Mouse (Mus musculus): ENCODE data around the gene Gabra4. TPM values are rescaled to one million over a fixed set of nuclear protein-coding genes. Genes with fewer than 3 reads are reported as not detected.

Gene Gabra4
- 13.2 and 17.4 TPM in 2 replicates for polyA plus RNA-seq (2014; fragmentation: Nextera tagmentation; extraction: Ambion mirVana)

DNA sequence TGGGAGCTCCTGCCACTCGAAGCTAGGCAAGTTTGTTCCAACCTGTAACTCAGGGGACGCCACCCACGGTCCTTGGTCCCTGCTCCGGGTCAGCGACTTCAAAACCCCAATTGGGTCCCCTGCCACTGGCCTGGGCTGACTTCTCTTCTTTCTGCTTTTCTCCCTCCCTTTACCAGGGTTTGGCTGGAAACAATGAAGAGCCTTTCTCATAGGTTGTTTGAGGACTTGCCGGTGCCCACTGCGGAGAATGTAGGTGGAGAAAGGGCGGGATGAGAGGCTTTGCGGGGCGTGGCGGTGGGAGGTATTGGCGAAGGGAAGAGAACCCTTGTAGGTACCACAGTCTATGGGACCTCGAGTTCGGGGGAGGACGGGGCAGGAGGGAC lies at the start of gene Gabra4:
Gene Gabra4 (minus strand): TSS at position 194 of the 383 bp plus-strand sequence.
- no peaks in the 10 kb centered on the region for H3K9me3 ChIP-seq (replicated peaks; ENCODE audit: control insufficient read depth, low read length)
- H3K36me3 ChIP-seq (ENCODE audit: control insufficient read depth, insufficient read depth, low read length): no peaks in the 10 kb centered on the region
- no peaks in the 10 kb centered on the region for H3K27me3 ChIP-seq (replicated peaks; ENCODE audit: control insufficient read depth, insufficient read depth, low read length)
- H3K4me3 ChIP-seq (ENCODE audit: low read depth, low read length): peak within 1 kb of the TSS; percentile 53
- H3K4me1 ChIP-seq (ENCODE audit: control insufficient read depth, insufficient read depth, low read length): no peaks in the 10 kb centered on the region
- DNase-seq (ENCODE audit: low spot score) (no peak), ATAC-seq (peak; percentile 47)
- H3K9ac ChIP-seq (ENCODE audit: low read length): peak within 1 kb of the TSS; percentile 59
- H3K4me2 ChIP-seq (ENCODE audit: low read length): peak within 1 kb of the TSS; percentile 98
- H3K27ac ChIP-seq (ENCODE audit: low read depth, low read length): no peak within 1 kb of the TSS
- 1% methylated on average over 15 of the region's 15 CpGs for WGBS

GRCm38 (mm10) chr5:71701273-71701614 lies 43.1 kb upstream of the Gabra4 start:
- Histone ChIP-seq H3K36me3 (ENCODE audit: control insufficient read depth, insufficient read depth, low read length) (no peaks in the 10 kb centered on the region), H3K4me2 (ENCODE audit: low read length) (peak overlapping the region; percentile 94), H3K4me1 (ENCODE audit: control insufficient read depth, insufficient read depth, low read length) (peaks cover 3% of the 10 kb centered on the region; the same call in 1 of the 2 replicates), H3K9me3 (replicated peaks; ENCODE audit: control insufficient read depth, low read length) (no peaks in the 10 kb centered on the region), H3K27me3 (replicated peaks; ENCODE audit: control insufficient read depth, insufficient read depth, low read length) (no peaks in the 10 kb centered on the region), H3K9ac (ENCODE audit: low read length) (peak overlapping the region; percentile 61; the same call in 1 of the 2 replicates), H3K27ac (ENCODE audit: low read depth, low read length) (no peak overlapping the region), H3K4me3 (ENCODE audit: low read depth, low read length) (peak overlapping the region; percentile 46)
- WGBS: 2% methylated on average over 6 of the region's 6 CpGs
- no peak; the same call in 1 of the 2 replicates for ATAC-seq
- no peak for DNase-seq (ENCODE audit: low spot score)

GRCm38 (mm10) chr5:71700468-71701272 lies 42.6 kb upstream of the Gabra4 start:
- Histone ChIP-seq H3K9ac (ENCODE audit: low read length) (peak overlapping the region; percentile 61), H3K4me3 (ENCODE audit: low read depth, low read length) (peak overlapping the region; percentile 46), H3K4me2 (ENCODE audit: low read length) (peak overlapping the region; percentile 94), H3K4me1 (ENCODE audit: control insufficient read depth, insufficient read depth, low read length) (peaks cover 3% of the 10 kb centered on the region; the same call in 1 of the 2 replicates), H3K9me3 (replicated peaks; ENCODE audit: control insufficient read depth, low read length) (no peaks in the 10 kb centered on the region), H3K36me3 (ENCODE audit: control insufficient read depth, insufficient read depth, low read length) (no peaks in the 10 kb centered on the region), H3K27me3 (replicated peaks; ENCODE audit: control insufficient read depth, insufficient read depth, low read length) (no peaks in the 10 kb centered on the region), H3K27ac (ENCODE audit: low read depth, low read length) (0 out of 2 replicates have a peak overlapping the region, but pooled peaks have one; percentile 21)
- DNase-seq (ENCODE audit: low spot score): peak; percentile 68
- ATAC-seq: peak; percentile 90
- WGBS: under 1% methylated on average over 46 of the region's 46 CpGs

DNA sequence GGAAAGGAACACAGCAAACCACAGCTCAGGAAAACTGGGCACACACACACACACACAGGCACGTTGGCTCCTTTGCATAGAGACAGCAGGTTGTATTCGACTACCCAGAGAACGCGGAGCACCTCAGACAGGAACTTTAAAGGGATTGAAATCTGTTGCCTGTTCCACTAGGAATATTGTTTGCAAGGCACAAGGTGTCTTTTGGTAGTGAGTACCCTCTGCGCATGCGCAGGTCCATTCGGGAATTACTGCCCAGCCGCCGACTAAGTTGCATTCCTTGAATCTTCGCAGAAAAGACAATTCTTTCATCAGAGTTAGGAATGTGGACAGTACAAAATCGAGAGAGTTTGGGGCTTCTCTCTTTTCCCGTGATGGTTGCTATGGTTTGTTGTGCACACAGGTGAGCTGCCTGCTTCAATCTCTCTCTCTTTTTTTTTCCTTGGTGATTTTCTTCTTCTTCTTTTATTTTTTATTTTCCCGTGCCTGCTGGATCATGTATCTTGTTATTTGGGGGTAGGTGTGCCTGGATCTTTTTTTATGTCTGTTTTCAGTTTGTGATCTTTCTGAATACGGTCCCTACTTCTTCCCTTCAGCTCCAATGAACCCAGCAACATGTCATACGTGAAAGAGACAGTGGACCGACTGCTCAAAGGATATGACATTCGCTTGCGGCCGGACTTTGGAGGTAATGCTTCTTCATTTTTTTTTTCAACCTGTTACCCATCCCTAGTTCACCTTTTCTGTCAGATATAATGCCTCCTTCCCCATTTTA lies 41.8 kb upstream of the Gabra4 start:
- peak; percentile 85 for DNase-seq (ENCODE audit: low spot score)
- WGBS: under 1% methylated on average over 19 of the region's 19 CpGs

GRCm38 (mm10) chr5:71665593-71665992 lies 7.5 kb upstream of the Gabra4 start:
- H3K27ac ChIP-seq (ENCODE audit: low read depth, low read length): no peak overlapping the region
- no peak overlapping the region for H3K4me3 ChIP-seq (ENCODE audit: low read depth, low read length)
- no peaks in the 10 kb centered on the region for H3K9me3 ChIP-seq (replicated peaks; ENCODE audit: control insufficient read depth, low read length)
- H3K9ac ChIP-seq (ENCODE audit: low read length): no peak overlapping the region
- no peak overlapping the region for H3K4me2 ChIP-seq (ENCODE audit: low read length)
- WGBS: 25% methylated on average over 4 of the region's 4 CpGs
- H3K27me3 ChIP-seq (replicated peaks; ENCODE audit: control insufficient read depth, insufficient read depth, low read length): no peaks in the 10 kb centered on the region
- ATAC-seq (peak; percentile 85), DNase-seq (ENCODE audit: low spot score) (peak; percentile 57)
- no peaks in the 10 kb centered on the region for H3K36me3 ChIP-seq (ENCODE audit: control insufficient read depth, insufficient read depth, low read length)
- H3K4me1 ChIP-seq (ENCODE audit: control insufficient read depth, insufficient read depth, low read length): no peaks in the 10 kb centered on the region

More for the DNA sequence above, 41.8 kb upstream of the Gabra4 start:
- H3K27me3 ChIP-seq (replicated peaks; ENCODE audit: control insufficient read depth, insufficient read depth, low read length): no peaks in the 10 kb centered on the region
- peak; percentile 30 for ATAC-seq
- no peaks in the 10 kb centered on the region for H3K36me3 ChIP-seq (ENCODE audit: control insufficient read depth, insufficient read depth, low read length)
- 0 out of 2 replicates have a peak overlapping the region, but pooled peaks have one; percentile 21 for H3K27ac ChIP-seq (ENCODE audit: low read depth, low read length)
- H3K4me1 ChIP-seq (ENCODE audit: control insufficient read depth, insufficient read depth, low read length): peaks cover 3% of the 10 kb centered on the region; the same call in 1 of the 2 replicates
- H3K4me2 ChIP-seq (ENCODE audit: low read length): peak overlapping the region; percentile 94
- H3K4me3 ChIP-seq (ENCODE audit: low read depth, low read length): peak overlapping the region; percentile 46
- no peaks in the 10 kb centered on the region for H3K9me3 ChIP-seq (replicated peaks; ENCODE audit: control insufficient read depth, low read length)
- H3K9ac ChIP-seq (ENCODE audit: low read length): peak overlapping the region; percentile 61

- peak within 1 kb of the TSS; percentile 98 for H3K4me2 ChIP-seq (ENCODE audit: low read length)
- no peaks in the 10 kb centered on the region for H3K36me3 ChIP-seq (ENCODE audit: control insufficient read depth, insufficient read depth, low read length)
- peak; percentile 94 for ATAC-seq
- no peak within 1 kb of the TSS for H3K27ac ChIP-seq (ENCODE audit: low read depth, low read length)
- no peaks in the 10 kb centered on the region for H3K9me3 ChIP-seq (replicated peaks; ENCODE audit: control insufficient read depth, low read length)
- no peaks in the 10 kb centered on the region for H3K27me3 ChIP-seq (replicated peaks; ENCODE audit: control insufficient read depth, insufficient read depth, low read length)
- H3K9ac ChIP-seq (ENCODE audit: low read length): peak within 1 kb of the TSS; percentile 59
- DNase-seq (ENCODE audit: low spot score): peak; percentile 61
- H3K4me3 ChIP-seq (ENCODE audit: low read depth, low read length): peak within 1 kb of the TSS; percentile 53
- H3K4me1 ChIP-seq (ENCODE audit: control insufficient read depth, insufficient read depth, low read length): no peaks in the 10 kb centered on the region
- WGBS: under 1% methylated on average over 48 of the region's 49 CpGs
Measured at GRCm38 (mm10) chr5:71657482-71658114, 510 bp downstream of the Gabra4 start, which contains the start of gene Gabrb1. Gene Gabrb1 (plus strand): TSS chr5:71658113.

GRCm38 (mm10) chr5:71656771-71657170 lies 1.3 kb downstream of the Gabra4 start:
- peak; percentile 13 for DNase-seq (ENCODE audit: low spot score)
- 6% methylated on average over 10 of the region's 10 CpGs for WGBS
- peak overlapping the region; percentile 59 for H3K9ac ChIP-seq (ENCODE audit: low read length)

DNA sequence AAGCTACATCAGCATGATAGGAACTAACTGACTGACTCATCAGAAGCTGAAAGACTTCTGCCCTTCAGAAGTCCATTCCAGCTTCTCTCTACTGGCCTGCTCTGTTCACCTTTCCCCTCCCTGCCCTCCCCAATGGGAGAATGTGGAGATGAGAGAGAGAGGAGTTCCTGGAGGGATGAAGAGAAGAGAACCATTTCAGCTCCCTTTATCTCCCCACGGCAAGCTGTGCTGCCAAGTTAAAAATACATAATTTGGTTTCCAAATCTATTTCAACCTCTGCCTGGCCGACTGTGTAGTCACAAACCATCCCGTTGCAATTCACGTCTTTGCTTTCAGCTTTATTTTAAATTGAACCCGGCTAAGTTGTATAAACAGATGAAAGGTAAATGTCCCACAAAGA lies 4.1 kb downstream of the Gabra4 start:
- Histone ChIP-seq H3K4me3 (ENCODE audit: low read depth, low read length) (no peak overlapping the region), H3K4me1 (ENCODE audit: control insufficient read depth, insufficient read depth, low read length) (no peaks in the 10 kb centered on the region), H3K27me3 (replicated peaks; ENCODE audit: control insufficient read depth, insufficient read depth, low read length) (no peaks in the 10 kb centered on the region), H3K27ac (ENCODE audit: low read depth, low read length) (no peak overlapping the region), H3K9ac (ENCODE audit: low read length) (no peak overlapping the region), H3K9me3 (replicated peaks; ENCODE audit: control insufficient read depth, low read length) (no peaks in the 10 kb centered on the region), H3K4me2 (ENCODE audit: low read length) (no peak overlapping the region), H3K36me3 (ENCODE audit: control insufficient read depth, insufficient read depth, low read length) (no peaks in the 10 kb centered on the region)
- no peak for ATAC-seq
- 85% methylated on average over 5 of the region's 5 CpGs for WGBS
- peak; percentile 8 for DNase-seq (ENCODE audit: low spot score)

More at GRCm38 (mm10) chr5:71656771-71657170, 1.3 kb downstream of the Gabra4 start:
- Histone ChIP-seq H3K27ac (ENCODE audit: low read depth, low read length) (no peak overlapping the region), H3K4me2 (ENCODE audit: low read length) (peak overlapping the region; percentile 98), H3K27me3 (replicated peaks; ENCODE audit: control insufficient read depth, insufficient read depth, low read length) (no peaks in the 10 kb centered on the region), H3K9me3 (replicated peaks; ENCODE audit: control insufficient read depth, low read length) (no peaks in the 10 kb centered on the region), H3K4me3 (ENCODE audit: low read depth, low read length) (peak overlapping the region; percentile 53), H3K36me3 (ENCODE audit: control insufficient read depth, insufficient read depth, low read length) (no peaks in the 10 kb centered on the region), H3K4me1 (ENCODE audit: control insufficient read depth, insufficient read depth, low read length) (no peaks in the 10 kb centered on the region)
- no peak for ATAC-seq

All from forebrain, embryonic 14.5 days (tissue).